ENCODE assay signal across 8 mouse cellular contexts in the genomic region with DNA sequence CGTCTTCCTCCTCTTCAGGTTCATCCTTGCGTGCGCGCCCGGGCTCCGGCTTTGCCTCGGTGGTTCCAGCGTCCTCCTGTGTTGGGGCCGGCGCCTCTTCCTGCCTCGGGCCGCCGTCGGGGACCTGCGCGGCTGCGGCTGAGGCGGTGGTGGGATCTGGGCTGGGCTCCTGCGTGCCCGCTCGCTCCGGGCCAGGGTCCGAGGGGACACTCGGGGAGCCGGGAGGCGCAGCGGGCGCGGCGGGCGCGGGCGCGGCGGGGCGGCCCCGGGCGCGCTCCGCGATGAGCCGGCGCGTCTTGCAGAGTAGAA. TPM values are rescaled to one million over a fixed set of nuclear protein-coding genes. Genes with fewer than 3 reads are reported as not detected.
DNase-seq lines count a peak whose midpoint lies in the region; ATAC-seq and TF ChIP-seq lines count a peak whose summit lies in the region.

No protein-coding gene starts in this region.

- H3K9me3 ChIP-seq in heart, postnatal 0 days (replicated peaks; ENCODE audit: control insufficient read depth, low read length): no peaks in the 10 kb centered on the region
- no peaks in the 10 kb centered on the region for H3K9me3 ChIP-seq in forebrain, embryonic 14.5 days (replicated peaks; ENCODE audit: control insufficient read depth, low read length)
- H3K9me3 ChIP-seq in liver, embryonic 15.5 days (replicated peaks): no peaks in the 10 kb centered on the region

- H3K36me3 ChIP-seq in heart, postnatal 0 days (replicated peaks; ENCODE audit: control insufficient read depth, insufficient read depth, low read length): no peaks in the 10 kb centered on the region
- H3K36me3 ChIP-seq in forebrain, embryonic 14.5 days (ENCODE audit: control insufficient read depth, insufficient read depth, low read length): peaks cover 3% of the 10 kb centered on the region; the same call in 1 of the 2 replicates
- H3K36me3 ChIP-seq in liver, embryonic 15.5 days (replicated peaks): no peaks in the 10 kb centered on the region

- H3K27me3 ChIP-seq in heart, postnatal 0 days (ENCODE audit: control insufficient read depth, insufficient read depth, low read length): peaks cover 56% of the 10 kb centered on the region
- H3K27me3 ChIP-seq in forebrain, embryonic 14.5 days (replicated peaks; ENCODE audit: control insufficient read depth, insufficient read depth, low read length): no peaks in the 10 kb centered on the region
- peaks cover 88% of the 10 kb centered on the region for H3K27me3 ChIP-seq in liver, embryonic 15.5 days

- WGBS in heart, postnatal 0 days: 3% methylated on average over 24 of the region's 44 CpGs
- WGBS in forebrain, embryonic 14.5 days: 1% methylated on average over 42 of the region's 44 CpGs
- WGBS in liver, embryonic 15.5 days (ENCODE audit: insufficient replicate concordance): 1% methylated on average over 42 of the region's 44 CpGs

- H3K4me2 ChIP-seq in heart, postnatal 0 days (ENCODE audit: low read depth, low read length): peak overlapping the region; percentile 100
- H3K4me2 ChIP-seq in forebrain, embryonic 14.5 days (ENCODE audit: low read length): peak overlapping the region; percentile 93
- peak overlapping the region; percentile 74 for H3K4me2 ChIP-seq in liver, embryonic 15.5 days

- no peak overlapping the region for H3K27ac ChIP-seq in heart, postnatal 0 days (ENCODE audit: low read depth)
- peak overlapping the region; percentile 91; the same call in 1 of the 2 replicates for H3K27ac ChIP-seq in forebrain, embryonic 14.5 days (ENCODE audit: low read depth, low read length)
- no peak overlapping the region for H3K27ac ChIP-seq in liver, embryonic 15.5 days (replicated peaks)

- peak; percentile 4 for DNase-seq in heart, postnatal 0 days (ENCODE audit: low spot score)
- DNase-seq in heart, adult 8-10 months (ENCODE audit: low spot score): no peak
- peak; percentile 19 for DNase-seq in Muller cell, postnatal 12 days (ENCODE audit: inconsistent ontology term)
- DNase-seq in forebrain, embryonic 14.5 days (ENCODE audit: low spot score): peak; percentile 26
- DNase-seq in layer of hippocampus, postnatal 14 days (ENCODE audit: low spot score in 2 of 2): no peak

- H3K4me3 ChIP-seq in heart, postnatal 0 days (ENCODE audit: low read depth, low read length): peak overlapping the region; percentile 75
- peak overlapping the region; percentile 97 for H3K4me3 ChIP-seq in forebrain, embryonic 14.5 days (ENCODE audit: low read depth, low read length)
- H3K4me3 ChIP-seq in liver, embryonic 15.5 days (replicated peaks): peak overlapping the region; percentile 53

- TF ChIP-seq EP300 in heart, postnatal 0 days (IDR thresholded peaks at IDR 0.05; ENCODE audit: low read depth): no peak

- H3K4me1 ChIP-seq in heart, postnatal 0 days (ENCODE audit: control insufficient read depth, insufficient read depth): peaks cover 26% of the 10 kb centered on the region
- H3K4me1 ChIP-seq in forebrain, embryonic 14.5 days (ENCODE audit: control insufficient read depth, insufficient read depth, low read length): peaks cover 27% of the 10 kb centered on the region
- peaks cover 16% of the 10 kb centered on the region for H3K4me1 ChIP-seq in liver, embryonic 15.5 days (replicated peaks)

- peak overlapping the region; percentile 61 for H3K9ac ChIP-seq in heart, postnatal 0 days (replicated peaks; ENCODE audit: low read depth, low read length)
- peak overlapping the region; percentile 97 for H3K9ac ChIP-seq in forebrain, embryonic 14.5 days (ENCODE audit: low read length)
- H3K9ac ChIP-seq in liver, embryonic 15.5 days: no peak overlapping the region

- peak; percentile 9; the same call in 1 of the 2 replicates for ATAC-seq in heart, postnatal 0 days (ENCODE audit: insufficient read depth, low read depth)
- ATAC-seq in forebrain, embryonic 14.5 days: peak; percentile 13; the same call in 1 of the 2 replicates
- ATAC-seq in liver, embryonic 15.5 days (ENCODE audit: insufficient read depth): no peak
- no peak; the same call in 1 of the 2 replicates for ATAC-seq in frontal cortex, adult (ENCODE audit: low TSS enrichment)
- no peak for ATAC-seq in inflammation-experienced regulatory T-cells, adult 6 months

- no peak for TF ChIP-seq CTCF in heart, postnatal 0 days (IDR thresholded peaks at IDR 0.05; ENCODE audit: low read depth)

RNA-seq across cellular contexts. Expression of gene Wnk2, which starts 1.2 kb away (rescaled TPM):
- total RNA-seq in heart, postnatal 0 days (2014; rRNA removed; ENCODE audit: low replicate concordance): 5.4 and 5.5 TPM in 2 replicates
- polyA plus RNA-seq in heart, postnatal 0 days (2015; fragmentation: Nextera tagmentation; extraction: Ambion mirVana): 1.5 TPM in 2 replicates
- total RNA-seq in heart, adult 8-10 months (2022): 10 to 100 TPM; 60.5 to 89.6 (median 75.4) TPM
- 14.9 and 17.8 TPM in 2 replicates for polyA plus RNA-seq in forebrain, embryonic 14.5 days (2014; fragmentation: Nextera tagmentation; extraction: Ambion mirVana)
- polyA plus RNA-seq in liver, embryonic 15.5 days (2015; fragmentation: Nextera tagmentation; extraction: Ambion mirVana): 0.10 and 0.21 TPM in 2 replicates
- 10 to 100 TPM; 91.9 to 99.8 TPM for total RNA-seq in layer of hippocampus, postnatal 14 days (2021)
- polyA plus RNA-seq in inflammation-experienced regulatory T-cells, adult 6 months (2017; shearing (Covaris generic)): not detected

RNA-seq across cellular contexts. Expression of gene Ninj1, which starts 40.6 kb away (rescaled TPM):
- total RNA-seq in heart, postnatal 0 days (2014; rRNA removed; ENCODE audit: low replicate concordance): 75.3 and 102 TPM in 2 replicates
- polyA plus RNA-seq in heart, postnatal 0 days (2015; fragmentation: Nextera tagmentation; extraction: Ambion mirVana): 94.6 and 97.2 TPM in 2 replicates
- 100 to 1,000 TPM; 111 to 152 (median 131) TPM for total RNA-seq in heart, adult 8-10 months (2022)
- 26.3 and 30.0 TPM in 2 replicates for polyA plus RNA-seq in forebrain, embryonic 14.5 days (2014; fragmentation: Nextera tagmentation; extraction: Ambion mirVana)
- 48.7 and 57.1 TPM in 2 replicates for polyA plus RNA-seq in liver, embryonic 15.5 days (2015; fragmentation: Nextera tagmentation; extraction: Ambion mirVana)
- 10 to 100 TPM; 24.4 to 26.4 TPM for total RNA-seq in layer of hippocampus, postnatal 14 days (2021)
- 10 to 100 TPM; 19.6 to 30.9 (median 29.4) TPM for polyA plus RNA-seq in inflammation-experienced regulatory T-cells, adult 6 months (2017; shearing (Covaris generic))

Comparison
In these comparisons a context has a peak if more than half of its experiments do, and no peak if none do; other contexts are left out.
1. DNase-seq: peak in heart, postnatal 0 days (single experiment), Muller cell, postnatal 12 days (single experiment) and forebrain, embryonic 14.5 days (single experiment); none in heart, adult 8-10 months (single experiment) and layer of hippocampus, postnatal 14 days (0 of 2).
2. ATAC-seq: peak in heart, postnatal 0 days (single experiment) and forebrain, embryonic 14.5 days (single experiment); none in liver, embryonic 15.5 days (single experiment), frontal cortex, adult (single experiment) and inflammation-experienced regulatory T-cells, adult 6 months (single experiment).
3. Peak in every context shown above with its lines, with median percentiles within 50 percentile points of each other: H3K4me2 ChIP-seq and H3K4me3 ChIP-seq.